Mouse (Mus musculus): Measurements from ENCODE around the gene Adamtsl1. TPM values are rescaled to one million over a fixed set of nuclear protein-coding genes. Genes with fewer than 3 reads are reported as not detected.

The Adamtsl1 gene
- total RNA-seq, 1 experiment = 6.3 TPM

DNA sequence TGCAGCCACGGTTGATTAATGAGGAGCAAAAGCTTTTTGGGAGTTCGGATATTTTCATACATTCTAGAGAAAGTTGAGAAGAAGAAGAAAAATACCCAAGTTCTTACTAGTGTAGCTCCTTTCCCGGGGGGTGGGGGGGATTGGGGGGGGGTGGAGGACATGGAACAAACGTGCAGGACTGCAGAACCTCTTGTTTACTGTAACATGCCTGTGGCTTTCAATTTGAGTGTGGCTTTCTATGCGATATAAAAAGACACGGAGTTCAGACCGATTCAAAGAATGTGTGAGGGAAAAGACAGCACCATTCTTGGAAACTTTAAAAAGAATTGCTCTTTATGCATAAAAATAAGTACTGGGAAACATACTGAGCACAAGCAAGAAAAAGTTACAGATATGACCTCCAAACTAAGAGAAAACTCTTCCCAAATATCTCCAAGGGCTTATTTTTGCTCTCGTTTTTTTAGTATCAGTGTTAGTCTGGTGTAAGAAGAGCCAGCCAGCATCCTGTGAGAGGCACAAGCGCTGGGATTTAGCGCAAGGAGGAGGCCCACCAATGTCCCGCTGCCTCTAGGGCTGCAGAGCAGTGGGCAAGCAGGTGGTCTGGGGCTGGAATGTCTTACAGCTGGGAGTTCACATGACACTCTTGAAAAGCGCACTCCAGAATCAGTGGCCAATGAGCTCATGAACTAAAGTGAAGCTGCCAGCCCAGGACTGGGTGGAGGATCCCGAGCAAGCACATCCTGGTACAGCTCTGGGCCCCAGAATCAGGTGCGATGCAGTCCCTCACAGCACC, 762.2 kb downstream of the Adamtsl1 start:
- TF ChIP-seq HCFC1 (IDR thresholded peaks at IDR 0.05; ENCODE audit: borderline replicate concordance, insufficient read depth, low read length) (no peak), MAFK (IDR thresholded peaks at IDR 0.05; ENCODE audit: insufficient read depth, low read depth, low read length) (no peak), CHD2 (IDR thresholded peaks at IDR 0.05; ENCODE audit: low read depth, low read length) (no peak), ZNF384 (IDR thresholded peaks at IDR 0.05; ENCODE audit: low read depth, low read length) (no peak), ZC3H11A (IDR thresholded peaks at IDR 0.05; ENCODE audit: borderline replicate concordance, low read depth, low read length) (no peak)

DNA sequence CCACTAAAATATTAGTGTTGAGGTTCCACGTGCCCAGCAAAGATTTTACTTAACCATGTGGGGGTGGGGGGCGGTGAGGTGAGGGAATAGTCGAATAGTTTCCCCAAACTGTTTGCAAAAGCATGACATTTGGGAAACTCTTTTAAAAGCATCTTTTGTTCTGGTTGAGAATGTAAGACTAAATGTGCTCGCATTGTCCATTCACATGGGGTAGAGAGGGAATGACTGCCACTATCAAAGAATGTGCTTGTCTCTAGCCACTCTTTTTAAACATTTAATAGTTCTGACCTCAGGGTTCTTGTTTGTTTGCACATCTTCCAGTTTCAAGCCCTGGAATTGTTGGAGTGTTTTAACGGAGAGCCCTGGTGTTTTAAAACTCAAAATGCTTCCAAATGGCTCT, 764.6 kb downstream of the Adamtsl1 start:
- no peak overlapping the region for H3K9ac ChIP-seq (ENCODE audit: insufficient read depth, low read depth, low read length, poor library complexity, severe bottlenecking)
- H3K4me1 ChIP-seq (ENCODE audit: control insufficient read depth in 2 of 2, insufficient read depth in 2 of 2, low read length in 2 of 2, poor library complexity in 1 of 2) = no peaks in the 10 kb centered on the region
- TF ChIP-seq HCFC1 (IDR thresholded peaks at IDR 0.05; ENCODE audit: borderline replicate concordance, insufficient read depth, low read length) (no peak), CHD2 (IDR thresholded peaks at IDR 0.05; ENCODE audit: low read depth, low read length) (no peak), MAFK (IDR thresholded peaks at IDR 0.05; ENCODE audit: insufficient read depth, low read depth, low read length) (no peak), ZC3H11A (IDR thresholded peaks at IDR 0.05; ENCODE audit: borderline replicate concordance, low read depth, low read length) (no peak), ZNF384 (IDR thresholded peaks at IDR 0.05; ENCODE audit: low read depth, low read length) (no peak)
- in situ Hi-C loops (cut with MboI; ENCODE audit: low sequenced_read_pairs in 2 of 2, unreplicated experiment in 2 of 2) = no loop called here
- no peak overlapping the region for H3K4me3 ChIP-seq (ENCODE audit: insufficient read depth in 1 of 2, low read depth in 1 of 2, low read length in 2 of 2, poor library complexity in 1 of 2, severe bottlenecking in 1 of 2)
- H3K9me3 ChIP-seq (ENCODE audit: control insufficient read depth, insufficient read depth, low read depth, low read length) = no peaks in the 10 kb centered on the region
- H3K27ac ChIP-seq (ENCODE audit: insufficient read depth, low read depth, low read length, poor library complexity, severe bottlenecking) = no peak overlapping the region
- no peaks in the 10 kb centered on the region for H3K36me3 ChIP-seq (ENCODE audit: control insufficient read depth, insufficient read depth, low read length, poor library complexity, severe bottlenecking)
- no peak for DNase-seq (ENCODE audit: low read depth, low spot score)

More for the DNA sequence above, 762.2 kb downstream of the Adamtsl1 start:
- Histone ChIP-seq H3K27ac (ENCODE audit: insufficient read depth, low read depth, low read length, poor library complexity, severe bottlenecking) (no peak overlapping the region), H3K9ac (ENCODE audit: insufficient read depth, low read depth, low read length, poor library complexity, severe bottlenecking) (no peak overlapping the region), H3K4me1 (ENCODE audit: control insufficient read depth in 2 of 2, insufficient read depth in 2 of 2, low read length in 2 of 2, poor library complexity in 1 of 2) (no peaks in the 10 kb centered on the region), H3K4me3 (ENCODE audit: insufficient read depth in 1 of 2, low read depth in 1 of 2, low read length in 2 of 2, poor library complexity in 1 of 2, severe bottlenecking in 1 of 2) (no peak overlapping the region), H3K36me3 (ENCODE audit: control insufficient read depth, insufficient read depth, low read length, poor library complexity, severe bottlenecking) (no peaks in the 10 kb centered on the region), H3K9me3 (ENCODE audit: control insufficient read depth, insufficient read depth, low read depth, low read length) (no peaks in the 10 kb centered on the region)
- in situ Hi-C loops (cut with MboI; ENCODE audit: low sequenced_read_pairs in 2 of 2, unreplicated experiment in 2 of 2) = no loop called here
- no peak for DNase-seq (ENCODE audit: low read depth, low spot score)

DNA sequence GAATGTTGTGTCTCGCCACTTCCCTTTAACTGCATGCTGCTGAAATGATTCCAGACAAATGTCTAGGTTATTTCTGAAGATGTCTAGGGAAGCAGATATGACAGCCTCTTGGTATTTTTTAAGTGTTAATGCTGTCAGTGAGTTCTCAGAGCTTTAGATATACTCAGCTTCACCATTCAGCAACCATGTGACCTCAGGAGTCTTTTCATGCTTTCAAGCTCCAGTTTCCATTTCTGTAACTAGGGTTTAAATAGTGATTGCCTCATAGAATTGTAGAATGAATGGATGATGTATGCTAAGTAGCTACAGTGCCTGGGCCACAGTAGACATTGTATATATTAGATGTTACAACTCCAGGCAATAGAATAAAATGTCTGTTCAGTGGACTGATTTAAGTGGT, 772.6 kb downstream of the Adamtsl1 start:
- Histone ChIP-seq H3K27ac (ENCODE audit: insufficient read depth, low read depth, low read length, poor library complexity, severe bottlenecking) (no peak overlapping the region), H3K4me1 (ENCODE audit: control insufficient read depth in 2 of 2, insufficient read depth in 2 of 2, low read length in 2 of 2, poor library complexity in 1 of 2) (no peaks in the 10 kb centered on the region), H3K4me3 (ENCODE audit: insufficient read depth in 1 of 2, low read depth in 1 of 2, low read length in 2 of 2, poor library complexity in 1 of 2, severe bottlenecking in 1 of 2) (no peak overlapping the region), H3K9me3 (ENCODE audit: control insufficient read depth, insufficient read depth, low read depth, low read length) (no peaks in the 10 kb centered on the region), H3K9ac (ENCODE audit: insufficient read depth, low read depth, low read length, poor library complexity, severe bottlenecking) (no peak overlapping the region), H3K36me3 (ENCODE audit: control insufficient read depth, insufficient read depth, low read length, poor library complexity, severe bottlenecking) (no peaks in the 10 kb centered on the region)
- TF ChIP-seq HCFC1 (IDR thresholded peaks at IDR 0.05; ENCODE audit: borderline replicate concordance, insufficient read depth, low read length) (no peak), ZNF384 (IDR thresholded peaks at IDR 0.05; ENCODE audit: low read depth, low read length) (no peak), ZC3H11A (IDR thresholded peaks at IDR 0.05; ENCODE audit: borderline replicate concordance, low read depth, low read length) (no peak), MAFK (IDR thresholded peaks at IDR 0.05; ENCODE audit: insufficient read depth, low read depth, low read length) (no peak), CHD2 (IDR thresholded peaks at IDR 0.05; ENCODE audit: low read depth, low read length) (no peak)
- DNase-seq (ENCODE audit: low read depth, low spot score) = no peak
- in situ Hi-C loops (cut with MboI; ENCODE audit: low sequenced_read_pairs in 2 of 2, unreplicated experiment in 2 of 2) = no loop called here

DNA sequence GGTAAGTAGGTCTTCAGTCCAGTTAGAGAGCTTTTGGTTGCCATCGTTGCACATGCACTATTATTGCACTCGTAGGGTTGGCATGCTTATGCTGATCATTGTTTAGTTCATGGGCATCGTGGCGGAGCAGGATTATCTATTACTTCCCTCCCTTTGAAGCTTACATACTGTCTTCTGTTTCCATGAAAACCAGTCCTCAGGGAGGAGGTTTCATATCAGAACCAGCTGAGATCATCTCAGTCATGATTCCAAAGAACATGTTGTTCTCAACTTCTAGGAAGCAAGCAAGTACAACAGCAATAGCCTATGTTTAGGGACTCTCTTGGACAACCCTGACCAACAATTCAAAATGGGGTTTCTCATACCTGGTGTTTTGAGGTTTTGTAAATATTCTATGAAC, 774.3 kb downstream of the Adamtsl1 start:
- TF ChIP-seq ZC3H11A (IDR thresholded peaks at IDR 0.05; ENCODE audit: borderline replicate concordance, low read depth, low read length) (no peak), HCFC1 (IDR thresholded peaks at IDR 0.05; ENCODE audit: borderline replicate concordance, insufficient read depth, low read length) (no peak), MAFK (IDR thresholded peaks at IDR 0.05; ENCODE audit: insufficient read depth, low read depth, low read length) (no peak), CHD2 (IDR thresholded peaks at IDR 0.05; ENCODE audit: low read depth, low read length) (no peak), ZNF384 (IDR thresholded peaks at IDR 0.05; ENCODE audit: low read depth, low read length) (no peak)
- no peak overlapping the region for H3K4me3 ChIP-seq (ENCODE audit: insufficient read depth in 1 of 2, low read depth in 1 of 2, low read length in 2 of 2, poor library complexity in 1 of 2, severe bottlenecking in 1 of 2)
- no peak for DNase-seq (ENCODE audit: low read depth, low spot score)

More for the DNA sequence above, 774.3 kb downstream of the Adamtsl1 start:
- in situ Hi-C loops (cut with MboI; ENCODE audit: low sequenced_read_pairs in 2 of 2, unreplicated experiment in 2 of 2) = no loop called here
- Histone ChIP-seq H3K36me3 (ENCODE audit: control insufficient read depth, insufficient read depth, low read length, poor library complexity, severe bottlenecking) (no peaks in the 10 kb centered on the region), H3K9ac (ENCODE audit: insufficient read depth, low read depth, low read length, poor library complexity, severe bottlenecking) (no peak overlapping the region), H3K4me1 (ENCODE audit: control insufficient read depth in 2 of 2, insufficient read depth in 2 of 2, low read length in 2 of 2, poor library complexity in 1 of 2) (no peaks in the 10 kb centered on the region), H3K9me3 (ENCODE audit: control insufficient read depth, insufficient read depth, low read depth, low read length) (no peaks in the 10 kb centered on the region), H3K27ac (ENCODE audit: insufficient read depth, low read depth, low read length, poor library complexity, severe bottlenecking) (no peak overlapping the region)

All from ES-E14 (cell line).